Mouse (Mus musculus) myocyte (in vitro differentiated cells): Measurements from ENCODE around the gene Myadm.

Experiments
- E2F4 ChIP-seq: IDR thresholded peaks from one replicate; pipeline ENCODE4 v1.6.1; 2011; ENCODE audit warnings: mild to moderate bottlenecking, control low read depth, moderate library complexity; ENCODE audit not compliant: insufficient read depth
- MAX ChIP-seq: IDR thresholded peaks from one replicate; pipeline ENCODE4 v1.6.1; 2011; ENCODE audit warnings: low read depth, mild to moderate bottlenecking, control low read depth
- MYOD1 ChIP-seq, 3 experiments: IDR thresholded peaks; one replicate each; pipeline ENCODE4 v1.6.1; 2011; ENCODE audit warnings: control low read depth in 2 of 3, low read depth in 2 of 3, mild to moderate bottlenecking in 2 of 3, moderate library complexity in 1 of 3; ENCODE audit not compliant: insufficient read length in 2 of 3, control insufficient read depth in 1 of 3
- MYOG ChIP-seq, 3 experiments: IDR thresholded peaks; one replicate each; pipeline ENCODE4 v1.6.1; 2011; ENCODE audit warnings: control low read depth in 2 of 3, low read depth in 2 of 3, mild to moderate bottlenecking in 2 of 3; ENCODE audit not compliant: insufficient read length in 2 of 3, control insufficient read depth in 1 of 3, insufficient read depth in 1 of 3
- POLR2A ChIP-seq: IDR thresholded peaks from one replicate; pipeline ENCODE4 v1.6.1; 2011; ENCODE audit warnings: low read depth, mild to moderate bottlenecking, control low read depth, moderate library complexity; ENCODE audit not compliant: insufficient read length
- POLR2AphosphoS2 ChIP-seq: IDR thresholded peaks from one replicate; pipeline ENCODE4 v1.6.1; 2011; ENCODE audit warnings: low read depth, control low read depth; ENCODE audit not compliant: insufficient read length
- SRF ChIP-seq: IDR thresholded peaks from one replicate; pipeline ENCODE4 v1.6.1; 2011; ENCODE audit warnings: low read depth; ENCODE audit not compliant: control insufficient read depth, insufficient read length
- USF1 ChIP-seq: IDR thresholded peaks from one replicate; pipeline ENCODE4 v1.6.1; 2011; ENCODE audit warnings: low read depth, mild to moderate bottlenecking, control low read depth, moderate library complexity

GRCm38 (mm10) chr7:3265311-3265710 is 23.6 kb upstream of the Myadm start:
- TF ChIP-seq E2F4, result no peak
- no peak for TF ChIP-seq POLR2AphosphoS2
- no peak for TF ChIP-seq POLR2A
- TF ChIP-seq MYOD1 (IDR thresholded peaks at IDR 0.05; ENCODE audit: control insufficient read depth in 1 of 3, insufficient read length in 2 of 3, low read depth in 2 of 3), result no peak
- TF ChIP-seq MAX, result no peak
- no peak for TF ChIP-seq SRF
- no peak for TF ChIP-seq MYOG (IDR thresholded peaks at IDR 0.05; ENCODE audit: control insufficient read depth in 1 of 3, insufficient read depth in 1 of 3, insufficient read length in 2 of 3, low read depth in 2 of 3)
- no peak for TF ChIP-seq USF1
